Mouse (Mus musculus): ENCODE measurements around the gene Adamtsl5. TPM values are rescaled to one million over a fixed set of nuclear protein-coding genes. Genes with fewer than 3 reads are reported as not detected.

Gene Adamtsl5
- polyA plus RNA-seq, 1 experiment: 8.8 TPM

- H3K4me3 ChIP-seq (ENCODE audit: insufficient read depth, low read length): no peak overlapping the region
- TF ChIP-seq CTCF (IDR thresholded peaks at IDR 0.05; ENCODE audit: low read depth, low read length) (no peak), POLR2A (IDR thresholded peaks at IDR 0.05; ENCODE audit: borderline replicate concordance, low read depth, low read length) (no peak)
- H3K27ac ChIP-seq (ENCODE audit: insufficient read depth, low read depth, low read length): no peak overlapping the region
- peaks cover 13% of the 10 kb centered on the region for H3K4me1 ChIP-seq (ENCODE audit: control insufficient read depth, insufficient read depth, low read length)
Measured at GRCm38 (mm10) chr10:80312586-80313504, 35.4 kb downstream of the Adamtsl5 start.

DNA sequence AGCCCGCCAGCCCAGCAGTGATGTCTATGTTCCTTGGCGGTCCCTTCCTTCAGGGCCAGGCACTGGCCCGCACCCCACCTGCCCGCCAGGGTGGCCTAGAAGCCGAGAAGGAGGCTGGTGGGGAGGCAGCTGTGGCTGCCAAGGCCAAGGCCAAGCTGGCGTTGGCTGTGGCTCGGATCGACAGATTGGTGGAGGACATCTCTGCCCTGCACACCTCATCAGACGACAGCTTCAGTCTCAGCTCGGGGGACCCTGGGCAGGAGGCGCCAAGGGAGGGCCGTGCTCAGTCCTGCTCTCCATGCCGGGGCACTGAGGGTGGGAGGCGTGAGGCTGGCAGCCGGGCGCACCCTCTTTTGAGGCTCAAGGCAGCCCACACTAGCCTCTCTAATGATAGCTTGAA lies 36.7 kb downstream of the Adamtsl5 start:
- Histone ChIP-seq H3K4me1 (ENCODE audit: control insufficient read depth, insufficient read depth, low read length) (peaks cover 10% of the 10 kb centered on the region), H3K4me3 (ENCODE audit: insufficient read depth, low read length) (no peak overlapping the region), H3K27ac (ENCODE audit: insufficient read depth, low read depth, low read length) (no peak overlapping the region)
- TF ChIP-seq CTCF (IDR thresholded peaks at IDR 0.05; ENCODE audit: low read depth, low read length): no peak
- no peak for TF ChIP-seq POLR2A (IDR thresholded peaks at IDR 0.05; ENCODE audit: borderline replicate concordance, low read depth, low read length)

DNA sequence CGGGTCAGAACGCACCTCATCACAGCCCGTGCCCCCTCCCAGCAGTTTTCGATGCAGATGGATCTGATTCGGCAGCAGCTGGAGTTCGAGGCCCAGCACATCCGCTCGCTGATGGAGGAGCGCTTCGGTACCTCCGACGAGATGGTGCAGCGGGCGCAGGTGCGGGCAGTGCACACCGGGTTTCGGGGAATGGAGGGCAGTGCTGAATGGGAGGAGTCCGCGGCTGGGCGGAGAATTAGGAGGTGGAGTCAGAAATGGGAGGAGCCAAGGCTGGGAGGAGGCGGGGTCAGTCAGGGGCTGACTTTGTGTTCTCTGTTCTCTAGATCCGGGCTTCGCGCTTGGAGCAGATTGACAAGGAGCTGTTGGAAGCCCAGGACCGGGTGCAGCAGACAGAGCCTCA lies 43.4 kb downstream of the Adamtsl5 start:
- no peaks in the 10 kb centered on the region for H3K4me1 ChIP-seq (ENCODE audit: control insufficient read depth, insufficient read depth, low read length)

DNA sequence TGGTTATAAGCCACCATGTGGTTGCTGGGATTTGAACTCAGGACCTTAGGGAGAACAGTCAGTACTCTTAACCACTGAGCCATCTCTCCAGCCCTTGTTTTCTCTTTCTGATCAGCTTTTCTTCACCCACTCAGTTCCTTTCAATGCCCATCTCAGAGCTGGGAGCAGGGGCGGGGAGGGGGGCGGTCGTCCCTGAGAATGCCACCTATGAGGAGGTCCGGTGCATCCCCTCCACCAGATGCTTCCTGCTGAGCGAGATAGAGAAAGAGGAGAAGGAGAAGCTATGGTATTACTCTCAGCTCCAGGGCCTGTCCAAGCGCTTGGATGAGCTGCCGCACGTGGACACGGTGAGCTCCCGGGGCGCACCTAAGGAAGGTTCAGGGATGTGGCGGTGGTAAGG lies 43.8 kb downstream of the Adamtsl5 start:
- no peak overlapping the region for H3K27ac ChIP-seq (ENCODE audit: insufficient read depth, low read depth, low read length)
- H3K4me1 ChIP-seq (ENCODE audit: control insufficient read depth, insufficient read depth, low read length): no peaks in the 10 kb centered on the region
- peak overlapping the region; percentile 41 for H3K4me3 ChIP-seq (ENCODE audit: insufficient read depth, low read length)
- TF ChIP-seq POLR2A (IDR thresholded peaks at IDR 0.05; ENCODE audit: borderline replicate concordance, low read depth, low read length): no peak
- TF ChIP-seq CTCF (IDR thresholded peaks at IDR 0.05; ENCODE audit: low read depth, low read length): no peak

More for the DNA sequence above, 43.4 kb downstream of the Adamtsl5 start:
- Histone ChIP-seq H3K4me3 (ENCODE audit: insufficient read depth, low read length) (peak overlapping the region; percentile 41), H3K27ac (ENCODE audit: insufficient read depth, low read depth, low read length) (no peak overlapping the region)
- TF ChIP-seq POLR2A (IDR thresholded peaks at IDR 0.05; ENCODE audit: borderline replicate concordance, low read depth, low read length) (no peak), CTCF (IDR thresholded peaks at IDR 0.05; ENCODE audit: low read depth, low read length) (no peak)

DNA sequence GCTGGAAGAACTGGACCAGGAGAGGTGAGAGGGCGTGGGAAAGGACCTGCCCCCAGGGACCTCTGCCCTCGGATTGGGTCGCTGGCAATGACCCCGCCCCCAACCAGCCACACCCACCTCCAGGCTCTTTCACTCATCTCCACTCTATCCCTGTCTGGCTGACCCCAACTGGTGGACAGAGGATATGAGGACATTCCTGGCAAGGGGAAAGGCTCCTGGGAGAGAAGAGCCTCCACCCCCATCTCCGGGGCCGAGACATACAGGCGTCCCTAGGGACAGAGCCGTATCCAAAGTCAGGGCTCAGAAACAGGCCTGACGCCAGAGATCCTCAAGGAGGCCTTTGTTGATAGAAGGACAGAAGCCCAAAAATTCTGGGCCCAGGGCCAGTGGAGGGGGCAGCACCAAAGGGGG lies 45.7 kb downstream of the Adamtsl5 start:
- Histone ChIP-seq H3K27ac (ENCODE audit: insufficient read depth, low read depth, low read length) (no peak overlapping the region), H3K4me1 (ENCODE audit: control insufficient read depth, insufficient read depth, low read length) (no peaks in the 10 kb centered on the region), H3K4me3 (ENCODE audit: insufficient read depth, low read length) (no peak overlapping the region)
- TF ChIP-seq CTCF (IDR thresholded peaks at IDR 0.05; ENCODE audit: low read depth, low read length) (no peak), POLR2A (IDR thresholded peaks at IDR 0.05; ENCODE audit: borderline replicate concordance, low read depth, low read length) (no peak)

GRCm38 (mm10) chr10:80302082-80302355 lies 46.2 kb downstream of the Adamtsl5 start:
- Histone ChIP-seq H3K4me1 (ENCODE audit: control insufficient read depth, insufficient read depth, low read length) (no peaks in the 10 kb centered on the region), H3K4me3 (ENCODE audit: insufficient read depth, low read length) (no peak overlapping the region), H3K27ac (ENCODE audit: insufficient read depth, low read depth, low read length) (no peak overlapping the region)
- TF ChIP-seq POLR2A (IDR thresholded peaks at IDR 0.05; ENCODE audit: borderline replicate concordance, low read depth, low read length) (no peak), CTCF (IDR thresholded peaks at IDR 0.05; ENCODE audit: low read depth, low read length) (no peak)

- TF ChIP-seq CTCF (IDR thresholded peaks at IDR 0.05; ENCODE audit: low read depth, low read length) (no peak), POLR2A (IDR thresholded peaks at IDR 0.05; ENCODE audit: borderline replicate concordance, low read depth, low read length) (no peak)
- no peak overlapping the region for H3K4me3 ChIP-seq (ENCODE audit: insufficient read depth, low read length)
- no peaks in the 10 kb centered on the region for H3K4me1 ChIP-seq (ENCODE audit: control insufficient read depth, insufficient read depth, low read length)
- no peak overlapping the region for H3K27ac ChIP-seq (ENCODE audit: insufficient read depth, low read depth, low read length)
Measured at GRCm38 (mm10) chr10:80301256-80302081, 46.7 kb downstream of the Adamtsl5 start.

GRCm38 (mm10) chr10:80300672-80301181 lies 47.5 kb downstream of the Adamtsl5 start:
- Histone ChIP-seq H3K4me3 (ENCODE audit: insufficient read depth, low read length) (no peak overlapping the region), H3K4me1 (ENCODE audit: control insufficient read depth, insufficient read depth, low read length) (no peaks in the 10 kb centered on the region), H3K27ac (ENCODE audit: insufficient read depth, low read depth, low read length) (no peak overlapping the region)
- TF ChIP-seq CTCF (IDR thresholded peaks at IDR 0.05; ENCODE audit: low read depth, low read length) (no peak), POLR2A (IDR thresholded peaks at IDR 0.05; ENCODE audit: borderline replicate concordance, low read depth, low read length) (no peak)

DNA sequence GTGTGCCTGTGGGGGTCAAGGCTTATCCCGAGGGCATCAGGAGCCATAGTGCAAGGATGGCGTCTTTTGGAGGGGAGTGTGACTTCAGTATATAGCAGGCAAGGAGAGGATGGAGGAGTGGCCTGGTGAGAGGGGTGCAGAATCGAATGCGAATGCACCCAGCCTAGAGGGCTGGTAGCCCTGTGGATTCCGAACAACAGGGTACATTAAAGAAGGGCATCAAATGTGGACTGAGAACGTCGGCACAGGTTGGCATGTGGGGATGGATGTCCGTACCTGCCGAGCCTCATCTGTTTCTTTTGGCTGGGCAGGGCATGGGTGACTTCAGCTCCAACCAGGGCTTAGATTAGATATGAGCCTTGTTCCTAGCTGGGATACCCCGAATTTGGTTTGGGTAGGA lies 48.4 kb downstream of the Adamtsl5 start:
- H3K4me1 ChIP-seq (ENCODE audit: control insufficient read depth, insufficient read depth, low read length): no peaks in the 10 kb centered on the region
- no peak overlapping the region for H3K27ac ChIP-seq (ENCODE audit: insufficient read depth, low read depth, low read length)
- TF ChIP-seq CTCF (IDR thresholded peaks at IDR 0.05; ENCODE audit: low read depth, low read length) (no peak), POLR2A (IDR thresholded peaks at IDR 0.05; ENCODE audit: borderline replicate concordance, low read depth, low read length) (no peak)
- no peak overlapping the region for H3K4me3 ChIP-seq (ENCODE audit: insufficient read depth, low read length)

DNA sequence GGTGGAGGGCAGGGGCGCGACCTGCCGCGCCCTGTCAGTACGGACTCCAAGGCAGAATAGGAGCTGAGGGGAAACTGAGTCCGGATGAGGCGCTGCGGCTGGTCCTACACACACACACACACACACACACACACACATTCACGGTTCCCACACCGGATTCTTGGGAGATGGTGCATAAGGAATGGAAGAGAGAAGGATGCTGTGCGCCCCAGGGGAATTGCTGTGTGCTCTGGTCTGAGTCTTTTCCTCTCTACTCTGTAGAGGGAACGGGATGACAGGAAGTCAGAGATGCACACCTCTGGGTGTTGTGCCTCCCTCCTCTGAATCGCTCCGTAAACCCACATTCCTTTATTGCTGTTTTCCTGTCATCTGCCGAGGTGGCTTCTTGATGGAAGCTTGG lies 48.9 kb downstream of the Adamtsl5 start:
- Histone ChIP-seq H3K27ac (ENCODE audit: insufficient read depth, low read depth, low read length) (no peak overlapping the region), H3K4me1 (ENCODE audit: control insufficient read depth, insufficient read depth, low read length) (no peaks in the 10 kb centered on the region)
- no peak for TF ChIP-seq CTCF (IDR thresholded peaks at IDR 0.05; ENCODE audit: low read depth, low read length)
- TF ChIP-seq POLR2A (IDR thresholded peaks at IDR 0.05; ENCODE audit: borderline replicate concordance, low read depth, low read length): no peak

More for the DNA sequence above, 48.9 kb downstream of the Adamtsl5 start:
- no peak overlapping the region for H3K4me3 ChIP-seq (ENCODE audit: insufficient read depth, low read length)
